Mouse (Mus musculus): ENCODE data around the gene Myrfl. TPM values are rescaled to one million over a fixed set of nuclear protein-coding genes. Genes with fewer than 3 reads are reported as not detected.

The Myrfl gene
- polyA plus RNA-seq, 1 experiment from 2014 or later: 0.97 TPM

GRCm38 (mm10) chr10:116895108-116895833 lies 1.4 kb downstream of the Myrfl start:
- WGBS: 87% methylated on average over 12 of the region's 12 CpGs
- Histone ChIP-seq H3K27me3 (ENCODE audit: control insufficient read depth, insufficient read depth, low read length) (no peaks in the 10 kb centered on the region), H3K4me2 (ENCODE audit: low read depth, low read length) (no peak overlapping the region)

GRCm38 (mm10) chr10:116894540-116894939 lies 2.2 kb downstream of the Myrfl start:
- no peak overlapping the region for H3K4me3 ChIP-seq (replicated peaks; ENCODE audit: low read length)
- no peaks in the 10 kb centered on the region for H3K9me3 ChIP-seq (replicated peaks; ENCODE audit: control insufficient read depth, low read length)
- H3K27ac ChIP-seq (ENCODE audit: low read length): no peak overlapping the region
- H3K9ac ChIP-seq (ENCODE audit: low read length): no peak overlapping the region
- no peak for ATAC-seq (ENCODE audit: insufficient read depth, low FRiP score)
- H3K36me3 ChIP-seq (ENCODE audit: control insufficient read depth, insufficient read depth, low read length): no peaks in the 10 kb centered on the region
- H3K27me3 ChIP-seq (ENCODE audit: control insufficient read depth, insufficient read depth, low read length): no peaks in the 10 kb centered on the region
- WGBS: 79% methylated on average over 6 of the region's 6 CpGs
- no peaks in the 10 kb centered on the region for H3K4me1 ChIP-seq (ENCODE audit: control insufficient read depth, insufficient read depth, low read length)
- no peak overlapping the region for H3K4me2 ChIP-seq (ENCODE audit: low read depth, low read length)

More at GRCm38 (mm10) chr10:116895108-116895833, 1.4 kb downstream of the Myrfl start:
- H3K27ac ChIP-seq (ENCODE audit: low read length): no peak overlapping the region
- no peak for ATAC-seq (ENCODE audit: insufficient read depth, low FRiP score)
- H3K9ac ChIP-seq (ENCODE audit: low read length): no peak overlapping the region
- H3K4me1 ChIP-seq (ENCODE audit: control insufficient read depth, insufficient read depth, low read length): no peaks in the 10 kb centered on the region
- no peak overlapping the region for H3K4me3 ChIP-seq (replicated peaks; ENCODE audit: low read length)
- no peaks in the 10 kb centered on the region for H3K9me3 ChIP-seq (replicated peaks; ENCODE audit: control insufficient read depth, low read length)
- no peaks in the 10 kb centered on the region for H3K36me3 ChIP-seq (ENCODE audit: control insufficient read depth, insufficient read depth, low read length)

GRCm38 (mm10) chr10:116893753-116894152 lies 3.0 kb downstream of the Myrfl start:
- no peaks in the 10 kb centered on the region for H3K4me1 ChIP-seq (ENCODE audit: control insufficient read depth, insufficient read depth, low read length)
- no peak for ATAC-seq (ENCODE audit: insufficient read depth, low FRiP score)
- no peak overlapping the region for H3K27ac ChIP-seq (ENCODE audit: low read length)
- no peak overlapping the region for H3K9ac ChIP-seq (ENCODE audit: low read length)
- H3K36me3 ChIP-seq (ENCODE audit: control insufficient read depth, insufficient read depth, low read length): no peaks in the 10 kb centered on the region
- H3K9me3 ChIP-seq (replicated peaks; ENCODE audit: control insufficient read depth, low read length): no peaks in the 10 kb centered on the region
- H3K4me3 ChIP-seq (replicated peaks; ENCODE audit: low read length): no peak overlapping the region
- no peaks in the 10 kb centered on the region for H3K27me3 ChIP-seq (ENCODE audit: control insufficient read depth, insufficient read depth, low read length)
- WGBS: 17% methylated on average over 3 of the region's 3 CpGs
- H3K4me2 ChIP-seq (ENCODE audit: low read depth, low read length): no peak overlapping the region

GRCm38 (mm10) chr10:116890587-116890986 lies 6.1 kb downstream of the Myrfl start:
- no peak overlapping the region for H3K9ac ChIP-seq (ENCODE audit: low read length)
- no peak; the same call in 1 of the 2 replicates for ATAC-seq (ENCODE audit: insufficient read depth, low FRiP score)
- H3K36me3 ChIP-seq (ENCODE audit: control insufficient read depth, insufficient read depth, low read length): no peaks in the 10 kb centered on the region; the same call in 1 of the 2 replicates
- no peaks in the 10 kb centered on the region for H3K4me1 ChIP-seq (ENCODE audit: control insufficient read depth, insufficient read depth, low read length)
- WGBS: 43% methylated on average over 5 of the region's 5 CpGs
- H3K4me2 ChIP-seq (ENCODE audit: low read depth, low read length): no peak overlapping the region
- no peaks in the 10 kb centered on the region for H3K27me3 ChIP-seq (ENCODE audit: control insufficient read depth, insufficient read depth, low read length)
- H3K9me3 ChIP-seq (replicated peaks; ENCODE audit: control insufficient read depth, low read length): no peaks in the 10 kb centered on the region
- no peak overlapping the region for H3K27ac ChIP-seq (ENCODE audit: low read length)
- no peak overlapping the region for H3K4me3 ChIP-seq (replicated peaks; ENCODE audit: low read length)

- no peaks in the 10 kb centered on the region; the same call in 1 of the 2 replicates for H3K36me3 ChIP-seq (ENCODE audit: control insufficient read depth, insufficient read depth, low read length)
- no peak overlapping the region for H3K4me2 ChIP-seq (ENCODE audit: low read depth, low read length)
- H3K9me3 ChIP-seq (replicated peaks; ENCODE audit: control insufficient read depth, low read length): no peaks in the 10 kb centered on the region
- H3K9ac ChIP-seq (ENCODE audit: low read length): no peak overlapping the region
- H3K4me1 ChIP-seq (ENCODE audit: control insufficient read depth, insufficient read depth, low read length): no peaks in the 10 kb centered on the region
- ATAC-seq (ENCODE audit: insufficient read depth, low FRiP score): no peak
- WGBS: 49% methylated on average over 3 of the region's 3 CpGs
- no peak overlapping the region for H3K4me3 ChIP-seq (replicated peaks; ENCODE audit: low read length)
- H3K27ac ChIP-seq (ENCODE audit: low read length): no peak overlapping the region
- H3K27me3 ChIP-seq (ENCODE audit: control insufficient read depth, insufficient read depth, low read length): no peaks in the 10 kb centered on the region
These were observed 12.2 kb downstream of the Myrfl start for GRCm38 (mm10) chr10:116884552-116884951.

GRCm38 (mm10) chr10:116883531-116883930 lies 13.2 kb downstream of the Myrfl start:
- no peak for ATAC-seq (ENCODE audit: insufficient read depth, low FRiP score)
- H3K4me3 ChIP-seq (replicated peaks; ENCODE audit: low read length): no peak overlapping the region

GRCm38 (mm10) chr10:116877436-116877835 lies 19.3 kb downstream of the Myrfl start:
- Histone ChIP-seq H3K4me1 (ENCODE audit: control insufficient read depth, insufficient read depth, low read length) (no peaks in the 10 kb centered on the region), H3K36me3 (ENCODE audit: control insufficient read depth, insufficient read depth, low read length) (no peaks in the 10 kb centered on the region), H3K4me2 (ENCODE audit: low read depth, low read length) (no peak overlapping the region), H3K4me3 (replicated peaks; ENCODE audit: low read length) (no peak overlapping the region), H3K27ac (ENCODE audit: low read length) (no peak overlapping the region), H3K27me3 (ENCODE audit: control insufficient read depth, insufficient read depth, low read length) (no peaks in the 10 kb centered on the region), H3K9ac (ENCODE audit: low read length) (no peak overlapping the region), H3K9me3 (replicated peaks; ENCODE audit: control insufficient read depth, low read length) (no peaks in the 10 kb centered on the region)
- WGBS: 83% methylated on average over 4 of the region's 4 CpGs
- no peak for ATAC-seq (ENCODE audit: insufficient read depth, low FRiP score)

More at GRCm38 (mm10) chr10:116883531-116883930, 13.2 kb downstream of the Myrfl start:
- no peak overlapping the region for H3K9ac ChIP-seq (ENCODE audit: low read length)
- H3K4me1 ChIP-seq (ENCODE audit: control insufficient read depth, insufficient read depth, low read length): no peaks in the 10 kb centered on the region
- H3K27ac ChIP-seq (ENCODE audit: low read length): no peak overlapping the region; the same call in 1 of the 2 replicates
- no peaks in the 10 kb centered on the region for H3K9me3 ChIP-seq (replicated peaks; ENCODE audit: control insufficient read depth, low read length)
- WGBS: 41% methylated on average over 5 of the region's 5 CpGs
- no peak overlapping the region for H3K4me2 ChIP-seq (ENCODE audit: low read depth, low read length)
- H3K36me3 ChIP-seq (ENCODE audit: control insufficient read depth, insufficient read depth, low read length): no peaks in the 10 kb centered on the region; the same call in 1 of the 2 replicates
- no peaks in the 10 kb centered on the region for H3K27me3 ChIP-seq (ENCODE audit: control insufficient read depth, insufficient read depth, low read length)

GRCm38 (mm10) chr10:116874490-116874889 lies 22.2 kb downstream of the Myrfl start:
- H3K9ac ChIP-seq (ENCODE audit: low read length): no peak overlapping the region
- H3K4me1 ChIP-seq (ENCODE audit: control insufficient read depth, insufficient read depth, low read length): no peaks in the 10 kb centered on the region
- ATAC-seq (ENCODE audit: insufficient read depth, low FRiP score): no peak
- no peak overlapping the region for H3K27ac ChIP-seq (ENCODE audit: low read length)
- H3K27me3 ChIP-seq (ENCODE audit: control insufficient read depth, insufficient read depth, low read length): no peaks in the 10 kb centered on the region
- H3K4me3 ChIP-seq (replicated peaks; ENCODE audit: low read length): no peak overlapping the region
- 48% methylated on average over 9 of the region's 9 CpGs for WGBS
- H3K36me3 ChIP-seq (ENCODE audit: control insufficient read depth, insufficient read depth, low read length): no peaks in the 10 kb centered on the region
- H3K9me3 ChIP-seq (replicated peaks; ENCODE audit: control insufficient read depth, low read length): no peaks in the 10 kb centered on the region
- H3K4me2 ChIP-seq (ENCODE audit: low read depth, low read length): no peak overlapping the region

- no peak for ATAC-seq (ENCODE audit: insufficient read depth, low FRiP score)
- Histone ChIP-seq H3K9me3 (replicated peaks; ENCODE audit: control insufficient read depth, low read length) (no peaks in the 10 kb centered on the region), H3K9ac (ENCODE audit: low read length) (no peak overlapping the region), H3K4me1 (ENCODE audit: control insufficient read depth, insufficient read depth, low read length) (no peaks in the 10 kb centered on the region), H3K27me3 (ENCODE audit: control insufficient read depth, insufficient read depth, low read length) (no peaks in the 10 kb centered on the region), H3K4me3 (replicated peaks; ENCODE audit: low read length) (no peak overlapping the region), H3K36me3 (ENCODE audit: control insufficient read depth, insufficient read depth, low read length) (no peaks in the 10 kb centered on the region), H3K27ac (ENCODE audit: low read length) (no peak overlapping the region), H3K4me2 (ENCODE audit: low read depth, low read length) (peak overlapping the region; percentile 15; the same call in 1 of the 2 replicates)
- 48% methylated on average over 14 of the region's 14 CpGs for WGBS
These were observed 24.7 kb downstream of the Myrfl start for GRCm38 (mm10) chr10:116872016-116872410.

Measured in stomach, embryonic 16.5 days (tissue).